Mouse (Mus musculus): Measurements from ENCODE around the gene Dimt1.
"Not testable (repeated sequence)": the region's sequence is repeated elsewhere in the genome, so short reads cannot be mapped to it uniquely, and the experiment has no call there.

Dimt1 gene

DNA sequence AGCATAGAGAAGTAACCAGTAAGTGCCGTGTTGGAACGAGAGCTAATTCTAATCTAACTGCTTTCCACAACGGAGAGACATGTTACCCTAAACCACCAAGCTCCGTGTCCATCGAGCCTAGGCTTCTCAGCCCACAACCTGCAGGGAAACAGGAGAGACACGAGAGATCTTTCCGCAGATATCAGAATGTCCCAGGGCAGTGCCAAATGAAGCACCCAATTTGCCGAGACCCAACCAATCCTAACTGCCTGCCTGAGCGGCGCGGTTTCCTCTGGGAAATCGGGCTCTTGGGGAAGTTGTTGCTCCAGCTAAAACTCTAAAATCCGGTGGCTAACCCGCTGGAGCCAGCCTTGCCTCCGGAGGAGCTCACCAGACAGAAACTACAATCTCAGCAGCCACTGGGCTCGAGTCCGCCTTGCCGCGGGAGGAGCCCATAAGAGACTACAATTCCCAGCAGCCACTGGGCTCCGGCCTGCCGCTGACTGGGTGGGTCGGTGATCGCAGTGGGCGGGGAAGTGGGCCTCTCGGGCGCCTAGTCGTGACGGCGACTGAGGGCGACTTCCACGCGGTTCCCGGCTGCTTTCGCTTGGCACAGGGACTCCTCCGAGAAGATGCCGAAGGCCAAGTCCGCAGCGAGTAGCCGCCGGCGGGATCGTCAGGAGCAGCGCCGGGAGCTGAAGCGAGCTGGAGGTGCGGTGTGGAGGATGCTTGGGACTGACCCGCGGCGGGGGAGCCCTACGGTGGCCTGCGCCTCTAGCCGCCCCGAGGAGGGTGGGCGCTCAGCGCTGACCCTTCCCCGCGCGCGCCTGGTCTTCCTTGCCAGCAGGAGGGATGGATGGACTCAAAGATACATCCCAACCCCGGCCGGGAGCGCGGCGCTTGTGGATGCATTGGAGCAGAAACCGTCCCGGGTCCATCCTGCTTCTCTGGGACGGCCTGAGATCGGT is at the start of gene Dimt1:
Gene Dimt1 (plus strand): TSS at position 534 of the 947 bp plus-strand sequence.
- DNase-seq (ENCODE audit: low spot score): peak; percentile 97

DNA sequence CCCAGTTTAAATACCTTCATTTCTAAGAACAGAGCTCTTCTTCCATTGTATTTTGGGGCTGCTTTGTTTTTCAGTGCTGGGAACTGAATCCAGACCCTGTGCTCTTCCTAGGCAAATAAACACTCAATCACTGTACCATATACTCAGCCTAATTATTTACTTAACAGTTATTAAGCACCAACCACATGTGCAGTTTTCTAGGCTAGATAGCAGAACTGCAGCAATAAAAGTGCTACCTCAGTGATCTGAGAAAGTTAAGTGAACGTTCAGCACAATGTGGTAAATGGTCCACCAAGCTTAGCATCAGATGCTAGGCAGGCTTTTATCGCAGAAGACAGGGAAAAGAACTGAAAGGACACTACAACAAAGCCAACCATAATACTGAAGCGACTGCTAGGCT is 42.3 kb upstream of the Dimt1 start:
- DNase-seq (ENCODE audit: low spot score): no peak

DNA sequence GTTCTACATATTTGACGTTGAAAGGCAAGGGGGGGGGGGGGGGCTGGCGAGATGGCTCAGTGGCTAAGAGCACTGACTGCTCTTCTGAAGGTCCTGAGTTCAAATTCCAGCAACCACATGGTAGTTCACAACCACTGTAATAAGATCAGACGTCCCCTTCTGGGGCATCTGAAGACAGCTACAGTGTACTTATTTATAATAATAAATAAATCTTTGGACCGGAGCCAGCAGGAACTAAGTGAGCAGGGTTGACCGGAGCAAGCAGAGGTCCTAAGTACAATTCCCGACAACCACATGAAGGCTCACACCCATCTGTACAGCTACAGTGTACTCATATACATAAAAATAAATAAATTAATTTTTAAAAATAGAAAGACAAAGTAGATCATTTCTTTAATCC is 41.8 kb upstream of the Dimt1 start:
- DNase-seq (ENCODE audit: low spot score): not testable (repeated sequence)

DNA sequence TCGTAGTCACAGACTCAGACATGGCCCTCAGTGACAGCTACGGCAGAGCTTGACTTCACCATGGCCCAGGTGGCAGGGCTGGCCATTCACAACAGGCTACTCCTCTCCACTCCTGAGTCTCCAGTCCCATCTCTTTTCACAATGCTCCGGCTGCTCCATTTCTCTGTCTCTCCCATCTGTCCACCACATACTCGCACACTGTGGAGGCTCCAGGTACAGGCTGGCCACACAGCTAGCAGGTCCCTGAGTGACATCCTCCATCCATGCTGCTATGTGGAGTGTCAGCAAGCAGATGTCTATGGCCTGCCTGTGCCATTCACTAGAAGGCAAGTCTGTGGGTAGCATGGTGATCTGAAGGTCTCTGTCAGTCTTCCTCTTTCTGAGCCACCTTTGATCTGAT is 39.7 kb upstream of the Dimt1 start:
- DNase-seq (ENCODE audit: low spot score): no peak

DNA sequence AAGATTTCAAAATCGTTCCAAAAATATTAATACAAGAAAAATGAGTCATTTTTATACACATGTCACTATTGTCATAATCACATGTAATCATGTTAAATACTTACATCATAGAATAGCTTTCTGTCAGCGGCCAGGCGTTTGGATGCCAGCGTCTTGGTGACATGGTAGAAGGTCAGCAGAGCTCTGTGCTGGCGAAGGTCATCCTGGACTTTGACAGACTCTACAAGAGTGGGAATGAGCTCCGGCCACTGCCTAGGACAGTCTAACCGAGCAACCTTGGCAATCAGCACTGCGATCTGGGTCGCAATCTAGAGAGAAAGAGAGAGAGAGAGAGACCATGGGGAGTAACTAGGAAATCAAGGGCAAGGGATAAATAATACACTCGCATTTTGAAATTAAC is 36.8 kb upstream of the Dimt1 start:
- no peak for DNase-seq (ENCODE audit: low spot score)

DNA sequence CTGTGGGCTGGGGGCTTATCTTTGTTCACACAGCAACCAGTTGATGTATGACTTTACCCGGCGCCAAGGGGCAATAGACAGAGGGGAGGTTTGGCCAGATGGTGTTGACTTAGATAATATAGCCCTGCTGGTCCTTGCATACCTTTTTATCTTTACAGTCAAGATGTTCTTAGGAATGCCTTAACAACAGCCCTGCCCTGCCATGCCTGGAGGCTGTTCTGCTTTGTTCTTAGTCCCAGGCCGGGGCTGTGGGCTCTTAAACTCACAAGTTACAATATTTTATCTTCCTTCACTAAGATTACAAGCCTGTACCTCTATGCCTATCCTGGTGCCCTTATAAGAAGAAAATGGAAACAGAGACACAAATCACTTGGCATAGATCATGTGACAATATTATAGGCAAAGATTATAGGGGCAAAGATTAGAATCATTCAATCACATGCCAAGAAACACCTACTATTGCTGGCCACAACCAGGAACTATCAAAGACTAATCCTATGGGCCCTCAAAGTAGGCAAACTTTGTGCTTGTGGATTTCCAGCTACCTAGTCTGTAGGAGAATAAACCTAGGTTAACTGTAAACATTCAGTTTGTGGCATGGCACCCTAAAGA is 33.7 kb upstream of the Dimt1 start:
- DNase-seq (ENCODE audit: low spot score): no peak

DNA sequence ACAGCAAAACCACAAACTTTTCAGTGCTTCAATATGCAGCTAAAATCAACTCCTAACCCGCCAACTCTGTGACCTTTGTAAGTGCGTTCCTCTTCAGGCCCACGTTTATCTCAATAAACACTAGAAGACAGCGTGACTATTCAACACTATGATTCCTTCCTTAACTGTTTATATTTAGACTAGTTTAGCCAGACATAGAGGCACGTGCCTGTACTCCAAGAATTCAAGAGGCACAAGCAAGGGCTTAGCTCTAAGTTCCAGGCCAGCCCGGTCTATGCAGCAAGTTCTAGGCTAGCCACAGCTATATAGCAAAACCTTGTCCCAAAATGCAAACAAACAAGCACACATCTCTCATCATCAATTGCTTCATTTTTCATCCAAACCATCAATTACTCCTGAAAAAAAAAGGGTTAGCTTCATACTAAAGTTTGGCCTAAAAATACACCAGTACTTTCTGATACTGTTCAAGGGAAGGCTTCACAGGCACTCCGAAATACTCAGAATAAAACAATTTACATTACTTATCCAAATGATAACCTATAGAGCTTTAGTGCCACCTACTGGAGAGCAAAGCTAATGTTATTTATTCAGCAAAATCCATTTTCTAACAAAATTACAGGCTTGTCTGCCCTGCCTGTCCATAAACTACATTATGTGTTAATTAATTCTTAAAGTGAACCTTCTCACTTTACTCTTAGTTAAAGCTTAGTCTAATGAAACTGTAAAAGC is 28.4 kb upstream of the Dimt1 start:
- peak; percentile 63 for DNase-seq (ENCODE audit: low spot score)

DNA sequence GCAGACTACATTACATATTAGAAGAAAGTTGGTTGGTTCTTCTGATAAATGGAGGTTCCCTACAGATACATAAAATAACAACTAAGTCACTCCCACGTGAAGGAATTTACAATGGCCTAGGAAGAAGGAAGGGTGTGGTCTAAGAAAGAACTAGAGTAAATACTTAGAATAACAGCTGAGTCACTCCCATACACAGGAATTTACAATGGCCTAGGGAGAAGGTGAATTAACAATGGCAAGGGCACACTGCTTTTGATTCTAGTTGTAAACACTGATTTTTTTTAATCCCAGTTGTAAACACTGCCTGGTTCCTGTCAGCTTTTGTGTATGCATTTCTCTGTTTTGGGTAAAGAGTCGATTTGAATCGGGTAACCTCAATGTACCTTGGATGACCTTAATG is 21.0 kb upstream of the Dimt1 start:
- DNase-seq (ENCODE audit: low spot score): not testable (repeated sequence)

DNA sequence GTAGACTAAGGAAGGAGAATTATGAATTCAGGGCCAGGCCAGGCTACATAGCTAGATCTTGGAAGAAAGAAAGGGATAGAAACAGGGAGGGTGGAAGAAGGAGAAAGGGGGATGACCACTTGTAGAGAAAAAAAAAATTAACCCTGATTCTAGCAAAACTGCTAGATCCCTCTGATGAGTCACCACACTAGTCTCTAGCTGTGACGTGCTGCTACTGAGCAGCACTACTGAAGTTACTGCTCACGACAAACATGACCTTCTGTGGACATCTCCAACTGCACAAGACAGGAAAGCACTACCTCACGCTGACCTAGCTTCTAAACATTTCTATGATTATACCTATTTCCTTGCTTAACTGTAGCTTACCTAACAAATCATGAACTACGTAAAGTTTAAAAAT is 18.6 kb upstream of the Dimt1 start:
- no peak for DNase-seq (ENCODE audit: low spot score)

DNA sequence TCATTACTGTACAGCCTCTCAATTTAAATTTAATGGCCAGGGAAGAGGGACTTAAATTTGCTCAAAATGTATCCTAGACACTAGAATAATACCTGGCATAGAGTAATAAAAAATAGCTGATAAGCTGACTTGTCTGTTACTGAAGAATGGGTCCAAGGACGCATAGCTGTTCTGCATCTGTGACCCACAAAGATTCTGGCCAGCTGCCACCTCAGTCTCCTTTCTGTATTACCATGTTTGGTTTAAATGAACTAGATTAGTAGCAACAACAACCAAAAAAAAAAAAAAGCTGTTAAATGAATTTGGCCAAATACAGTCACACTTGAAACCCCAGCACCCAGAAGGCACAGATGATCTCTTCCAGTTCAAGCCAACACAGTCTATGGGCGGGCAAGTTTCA is 17.7 kb upstream of the Dimt1 start:
- DNase-seq (ENCODE audit: low spot score): no peak

DNA sequence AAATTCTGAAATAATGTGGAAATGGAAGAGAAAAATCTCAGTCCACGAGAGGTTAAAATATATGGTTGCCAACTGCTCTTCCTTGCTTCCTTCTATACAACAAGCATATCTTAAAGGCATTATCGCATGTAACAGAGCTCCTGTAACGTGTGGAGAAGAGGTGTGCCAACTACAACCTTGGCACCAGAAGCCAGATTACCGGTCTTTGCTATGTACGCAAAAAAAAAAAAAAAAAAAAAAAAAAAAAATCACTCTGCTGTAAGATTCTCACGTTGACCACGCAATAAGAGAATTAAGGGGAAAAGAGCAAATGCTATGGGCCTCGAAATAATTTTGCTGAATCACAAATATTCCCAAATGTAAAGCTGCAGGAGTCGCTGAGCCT is 11.1 kb upstream of the Dimt1 start:
- DNase-seq (ENCODE audit: low spot score): no peak

DNA sequence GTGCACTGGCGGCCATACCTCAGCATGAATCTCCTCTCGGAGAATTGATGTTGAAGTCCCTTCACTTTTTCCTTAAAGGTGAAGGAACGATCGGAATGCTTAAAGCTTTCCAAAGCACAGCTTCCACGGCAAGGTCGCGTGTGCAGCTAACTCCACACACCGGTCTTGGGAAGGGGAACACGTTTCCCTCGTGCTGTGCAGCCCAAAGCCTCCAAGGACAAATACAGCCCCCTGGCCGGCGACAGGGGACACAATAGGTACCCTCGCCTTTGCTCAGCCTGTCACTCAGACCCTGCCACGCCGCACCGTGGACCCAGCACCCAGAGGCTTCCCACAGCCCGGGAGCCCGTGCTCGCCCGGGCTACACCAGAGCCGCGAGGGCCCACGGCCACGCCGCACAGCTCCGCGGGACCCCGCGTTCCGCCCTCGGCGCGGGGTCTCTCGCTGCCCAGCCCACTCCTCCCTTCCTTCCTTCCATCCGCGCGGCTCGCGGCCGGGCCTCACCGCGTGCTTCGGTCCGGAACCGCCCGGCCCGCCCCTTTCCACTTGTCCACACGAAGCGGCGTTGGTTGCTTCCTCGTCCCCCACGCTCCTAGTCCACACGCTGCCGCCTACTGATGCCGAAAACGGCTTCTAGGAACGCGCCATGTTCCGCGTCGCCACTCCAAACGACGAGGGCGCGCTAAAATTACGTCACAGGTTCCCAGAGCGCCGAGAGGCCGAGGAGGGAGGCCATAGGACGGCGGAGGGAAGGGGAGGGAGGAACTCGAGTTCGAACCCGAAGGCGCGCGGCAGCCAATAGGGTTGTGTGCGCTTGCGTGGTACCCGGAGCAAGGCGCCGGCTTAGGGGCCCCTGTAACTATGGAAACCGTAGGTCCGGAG is 10.4 kb upstream of the Dimt1 start, which contains the start of gene Ipo11:
Gene Ipo11 (minus strand): TSS at position 703 of the 882 bp plus-strand sequence.
- peak; percentile 97 for DNase-seq (ENCODE audit: low spot score)

DNA sequence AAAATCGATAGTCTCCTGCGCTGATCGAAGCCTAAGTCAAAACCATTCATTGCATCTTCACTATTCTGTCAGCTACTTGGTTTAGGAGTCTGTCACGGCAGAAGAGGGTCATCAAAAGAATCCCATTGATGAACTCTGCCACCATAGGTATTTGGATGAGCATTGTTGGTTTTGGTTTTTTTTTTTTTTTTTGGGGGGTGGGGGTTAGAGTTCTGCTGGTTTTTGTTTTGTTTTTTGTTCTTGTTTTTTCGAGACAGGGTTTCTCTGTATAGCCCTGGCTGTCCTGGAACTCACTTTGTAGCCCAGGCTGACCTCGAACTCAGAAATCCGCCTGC is 9.8 kb upstream of the Dimt1 start:
- DNase-seq (ENCODE audit: low spot score): no peak

DNA sequence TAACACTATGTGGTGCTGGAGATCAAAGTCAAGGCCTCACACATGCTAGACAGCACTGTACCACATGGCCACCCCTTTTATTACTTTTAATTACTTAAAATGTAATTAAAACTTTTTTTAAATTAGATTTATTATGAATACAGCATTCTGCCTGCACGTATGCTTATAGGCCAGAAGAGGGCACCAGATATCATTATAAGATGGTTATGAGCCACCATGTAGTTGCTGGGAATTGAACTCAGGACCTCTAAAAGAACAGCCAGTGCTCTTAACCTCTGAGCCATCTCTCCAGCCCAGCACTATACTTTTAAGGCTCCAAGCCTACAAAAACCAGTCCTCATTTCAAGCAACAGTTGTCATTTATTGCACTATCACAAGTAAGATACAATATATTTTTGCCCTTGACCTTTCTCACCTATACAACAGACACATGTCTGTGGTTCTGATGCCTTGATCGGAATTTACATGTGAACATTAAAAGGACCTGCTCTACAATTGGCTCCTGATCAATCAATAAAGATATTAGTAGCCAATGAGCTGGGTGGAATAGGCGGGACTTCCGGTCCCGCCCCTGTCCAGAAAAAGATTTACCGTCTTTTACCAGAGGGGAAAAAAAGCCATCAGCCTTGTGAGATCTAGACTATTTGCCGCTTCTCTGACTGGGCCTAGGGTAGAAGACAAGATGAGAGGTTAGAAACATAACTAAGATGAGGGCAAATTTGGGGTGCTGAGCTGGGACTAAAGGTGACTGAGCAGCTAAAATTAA is 5.5 kb upstream of the Dimt1 start:
- DNase-seq (ENCODE audit: low spot score): no peak

DNA sequence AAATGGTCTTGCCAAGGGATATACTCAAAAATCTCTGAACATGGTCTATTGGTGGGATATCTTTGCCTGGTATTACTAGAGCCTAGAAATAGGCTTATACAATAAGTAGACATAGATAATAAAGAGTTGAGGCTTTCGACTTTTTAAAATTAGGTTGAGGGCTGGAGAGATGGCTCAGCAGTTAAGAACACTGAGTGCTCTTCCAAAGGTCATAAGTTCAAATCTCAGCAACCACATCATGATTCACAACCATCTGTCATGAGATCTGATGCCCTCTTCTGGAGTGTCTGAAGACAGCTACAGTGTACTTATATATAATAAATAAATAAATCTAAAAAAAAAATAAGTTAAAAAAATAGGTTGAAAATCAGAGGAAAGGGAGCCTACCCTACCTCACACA is 4.2 kb upstream of the Dimt1 start:
- no peak for DNase-seq (ENCODE audit: low spot score)

DNA sequence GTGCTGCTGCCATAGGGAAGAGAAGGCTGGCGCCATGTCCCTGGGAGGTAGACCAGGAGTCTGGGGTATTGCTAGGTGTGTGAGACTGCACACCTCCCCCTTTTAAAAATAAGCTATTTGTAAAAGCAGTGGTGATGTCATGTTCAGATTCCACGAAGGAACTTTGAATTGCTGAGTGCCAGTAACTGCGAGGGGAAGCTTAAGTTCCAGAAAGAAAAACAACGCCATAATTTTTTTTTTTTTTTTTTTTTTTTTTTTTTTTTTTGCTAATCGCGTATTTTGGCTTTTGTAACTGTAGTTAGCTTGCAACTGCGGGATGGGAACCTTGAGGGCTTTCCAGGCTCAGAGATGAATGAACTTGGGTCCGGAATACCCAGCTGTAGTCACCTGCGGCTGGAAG is 1.4 kb upstream of the Dimt1 start:
- DNase-seq (ENCODE audit: low spot score): no peak

DNA sequence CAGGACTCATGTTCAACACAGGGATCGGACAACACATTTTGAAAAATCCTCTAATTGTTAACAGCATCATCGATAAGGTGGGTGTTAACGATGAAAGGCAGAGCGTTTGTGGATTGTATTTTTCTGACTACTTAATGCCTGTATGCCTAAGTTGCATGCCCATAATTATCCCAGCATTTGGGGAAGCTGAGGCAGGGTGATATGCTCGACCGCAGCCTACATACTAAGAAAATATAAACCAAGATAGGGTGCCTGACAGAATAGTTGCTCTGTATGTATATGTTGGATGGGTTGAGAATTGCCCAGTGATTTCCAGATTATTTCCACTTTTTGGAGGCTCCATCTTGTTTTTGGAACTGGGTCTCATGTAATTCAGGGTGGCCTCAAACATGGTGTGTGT is 656 bp downstream of the Dimt1 start:
- DNase-seq (ENCODE audit: low spot score): no peak

DNA sequence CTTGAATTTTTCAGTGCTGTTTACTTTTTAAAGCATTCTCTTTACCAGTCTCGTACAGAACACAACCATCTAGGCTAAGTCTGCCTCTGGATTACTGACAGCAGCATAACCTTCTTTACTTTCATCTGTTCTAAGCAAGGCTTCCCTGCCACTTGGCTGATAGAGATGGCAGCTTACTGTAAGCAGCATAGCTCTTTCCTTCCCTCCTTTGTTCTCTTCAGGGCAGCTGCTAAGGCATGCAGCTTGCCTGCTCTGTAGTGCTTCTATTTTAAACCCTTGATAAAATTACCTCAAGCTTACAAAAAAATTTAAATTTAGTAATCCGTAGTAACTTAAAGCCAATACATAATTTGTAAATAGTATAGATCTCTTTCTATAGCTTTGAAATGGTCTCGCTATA is 8.0 kb downstream of the Dimt1 start:
- no peak for DNase-seq (ENCODE audit: low spot score)

DNA sequence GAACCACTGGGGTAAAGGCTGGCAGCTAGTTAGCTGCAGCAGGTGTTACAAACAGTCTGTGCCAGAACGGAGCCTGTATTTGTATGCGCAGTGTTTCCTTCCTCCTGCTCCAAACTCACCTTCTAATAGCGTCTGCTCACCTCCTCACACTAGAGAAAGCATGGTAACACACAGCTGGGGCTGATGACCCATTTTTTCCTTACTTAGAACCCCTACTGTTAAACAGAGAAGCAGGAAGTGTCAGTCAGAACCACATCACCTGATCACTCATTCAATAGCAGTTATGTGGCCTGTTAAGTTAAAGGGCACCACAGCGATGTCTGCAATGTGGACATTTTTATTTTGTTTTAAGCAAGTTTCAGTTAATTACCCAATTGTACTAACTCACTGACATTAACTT is 10.6 kb downstream of the Dimt1 start:
- no peak for DNase-seq (ENCODE audit: low spot score)

DNA sequence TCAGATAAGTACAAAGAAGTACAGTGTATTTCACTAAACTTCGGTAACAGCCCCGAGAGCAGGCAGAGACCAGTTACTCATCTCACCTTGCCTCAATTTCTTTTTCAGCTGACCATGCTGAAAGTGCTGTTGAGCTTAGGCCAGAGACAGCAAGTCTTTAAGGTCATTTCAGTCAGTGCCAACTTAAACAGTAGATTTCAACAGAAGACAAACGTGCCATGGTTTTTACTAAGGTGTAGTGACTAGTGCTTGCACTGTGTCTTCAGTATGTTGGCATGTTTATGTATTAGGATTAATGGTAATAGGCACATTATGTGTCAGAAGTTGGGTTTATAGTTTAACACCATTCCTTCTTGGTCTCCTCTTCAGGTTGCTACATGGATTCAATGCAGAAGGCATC is 11.4 kb downstream of the Dimt1 start:
- DNase-seq (ENCODE audit: low spot score): no peak

DNA sequence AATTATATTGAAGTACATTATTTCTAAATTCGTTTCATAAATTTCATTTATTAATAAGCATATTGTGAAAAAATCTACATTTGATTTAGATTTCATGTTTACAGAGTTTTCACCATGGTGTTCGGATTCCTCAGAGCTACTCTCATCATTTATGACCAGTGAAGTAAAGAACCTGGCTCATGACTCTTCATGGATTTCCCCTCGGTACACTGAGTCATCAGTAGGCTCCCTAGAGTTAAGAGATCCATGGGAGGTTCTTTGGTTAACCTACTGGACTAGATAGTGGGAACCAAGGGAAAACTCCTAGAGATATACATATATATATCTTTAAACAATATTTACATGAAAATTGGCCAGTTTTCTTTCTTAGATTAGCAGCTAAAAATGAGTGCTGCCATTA is 13.6 kb downstream of the Dimt1 start:
- DNase-seq (ENCODE audit: low spot score): no peak
